Mouse (Mus musculus): ENCODE measurements around the gene Zfp2. TPM values are rescaled to one million over a fixed set of nuclear protein-coding genes. Genes with fewer than 3 reads are reported as not detected.

Zfp2 gene
- polyA plus RNA-seq (2015; fragmentation: Nextera tagmentation; extraction: Ambion mirVana), result 3.3 and 3.7 TPM in 2 replicates

- no peaks in the 10 kb centered on the region for H3K36me3 ChIP-seq (ENCODE audit: insufficient read depth, low read length)
- H3K4me3 ChIP-seq (ENCODE audit: low read depth, low read length), result peak within 1 kb of the TSS; percentile 74
- H3K9me3 ChIP-seq (ENCODE audit: low read length), result no peaks in the 10 kb centered on the region
- ATAC-seq (peak; percentile 99), DNase-seq (ENCODE audit: low spot score) (peak; percentile 96)
- H3K27ac ChIP-seq (ENCODE audit: low read length), result peak within 1 kb of the TSS; percentile 17; the same call in 1 of the 2 replicates
- H3K9ac ChIP-seq (replicated peaks; ENCODE audit: low read depth), result peak within 1 kb of the TSS; percentile 56
- WGBS, result under 1% methylated on average over 46 of the region's 47 CpGs
- peak within 1 kb of the TSS; percentile 87 for H3K4me2 ChIP-seq (replicated peaks; ENCODE audit: low read depth, low read length)
- no peaks in the 10 kb centered on the region for H3K4me1 ChIP-seq (ENCODE audit: insufficient read depth, low read depth, low read length)
- peak; percentile 75 for TF ChIP-seq CTCF (IDR thresholded peaks at IDR 0.05)
- TF ChIP-seq EP300 (IDR thresholded peaks at IDR 0.05), result no peak
- no peaks in the 10 kb centered on the region for H3K27me3 ChIP-seq (replicated peaks; ENCODE audit: insufficient read depth, low read length)
Observed at GRCm38 (mm10) chr11:50915671-50916320, at the start of gene Zfp2. Gene Zfp2 (minus strand): TSS chr11:50916165.

GRCm38 (mm10) chr11:50964886-50965285, 48.9 kb upstream of the Zfp2 start:
- Histone ChIP-seq H3K36me3 (ENCODE audit: insufficient read depth, low read length) (no peaks in the 10 kb centered on the region), H3K9me3 (ENCODE audit: low read length) (no peaks in the 10 kb centered on the region), H3K4me3 (ENCODE audit: low read depth, low read length) (no peak overlapping the region), H3K9ac (replicated peaks; ENCODE audit: low read depth) (no peak overlapping the region), H3K27ac (ENCODE audit: low read length) (no peak overlapping the region), H3K4me1 (ENCODE audit: insufficient read depth, low read depth, low read length) (no peaks in the 10 kb centered on the region), H3K27me3 (replicated peaks; ENCODE audit: insufficient read depth, low read length) (no peaks in the 10 kb centered on the region), H3K4me2 (replicated peaks; ENCODE audit: low read depth, low read length) (no peak overlapping the region)
- ATAC-seq, result no peak
- DNase-seq (ENCODE audit: low spot score), result peak; percentile 6
- WGBS, result 66% methylated on average over 2 of the region's 2 CpGs
- TF ChIP-seq CTCF (IDR thresholded peaks at IDR 0.05), result no peak
- peak; percentile 82 for TF ChIP-seq EP300 (IDR thresholded peaks at IDR 0.05)

GRCm38 (mm10) chr11:50953665-50954064, 37.7 kb upstream of the Zfp2 start, which contains the start of gene Prop1:
Gene Prop1 (minus strand): TSS chr11:50953765.
- no peaks in the 10 kb centered on the region for H3K9me3 ChIP-seq (ENCODE audit: low read length)
- H3K27ac ChIP-seq (ENCODE audit: low read length), result no peak within 1 kb of the TSS
- WGBS, result 50% methylated on average over 6 of the region's 6 CpGs
- no peaks in the 10 kb centered on the region for H3K4me1 ChIP-seq (ENCODE audit: insufficient read depth, low read depth, low read length)
- TF ChIP-seq EP300 (IDR thresholded peaks at IDR 0.05) (no peak), CTCF (IDR thresholded peaks at IDR 0.05) (no peak)
- H3K4me3 ChIP-seq (ENCODE audit: low read depth, low read length), result no peak within 1 kb of the TSS
- no peaks in the 10 kb centered on the region for H3K27me3 ChIP-seq (replicated peaks; ENCODE audit: insufficient read depth, low read length)
- ATAC-seq, result no peak
- H3K9ac ChIP-seq (replicated peaks; ENCODE audit: low read depth), result no peak within 1 kb of the TSS
- peak within 1 kb of the TSS; percentile 17; the same call in 1 of the 2 replicates for H3K4me2 ChIP-seq (replicated peaks; ENCODE audit: low read depth, low read length)
- DNase-seq (ENCODE audit: low spot score), result no peak
- no peaks in the 10 kb centered on the region for H3K36me3 ChIP-seq (ENCODE audit: insufficient read depth, low read length)

DNA sequence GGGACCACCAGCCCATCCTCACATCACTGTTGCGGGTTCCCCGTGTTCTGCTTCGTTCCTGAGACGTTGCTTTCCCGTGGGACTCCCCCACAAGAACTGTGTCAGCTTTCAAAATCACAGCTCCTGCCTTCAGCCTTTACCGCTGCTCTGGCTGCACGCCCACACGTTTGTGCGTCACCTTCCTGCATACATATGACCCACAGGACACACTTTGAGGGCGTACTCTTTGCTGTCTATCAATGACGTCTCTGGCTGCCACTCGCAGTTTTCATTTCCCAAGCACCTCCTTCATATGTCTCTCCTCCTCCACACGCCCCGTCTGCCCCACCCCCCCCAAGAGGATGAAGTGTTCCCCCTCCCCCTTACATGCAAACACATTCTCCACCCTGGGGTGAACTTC, 36.3 kb upstream of the Zfp2 start:
- H3K4me2 ChIP-seq (replicated peaks; ENCODE audit: low read depth, low read length), result peak overlapping the region; percentile 17; the same call in 1 of the 2 replicates
- no peaks in the 10 kb centered on the region for H3K9me3 ChIP-seq (ENCODE audit: low read length)
- WGBS, result 36% methylated on average over 14 of the region's 14 CpGs
- peak; percentile 93 for ATAC-seq
- no peaks in the 10 kb centered on the region for H3K36me3 ChIP-seq (ENCODE audit: insufficient read depth, low read length)
- no peak overlapping the region for H3K27ac ChIP-seq (ENCODE audit: low read length)
- H3K27me3 ChIP-seq (replicated peaks; ENCODE audit: insufficient read depth, low read length), result no peaks in the 10 kb centered on the region
- no peaks in the 10 kb centered on the region for H3K4me1 ChIP-seq (ENCODE audit: insufficient read depth, low read depth, low read length)
- no peak overlapping the region for H3K4me3 ChIP-seq (ENCODE audit: low read depth, low read length)
- DNase-seq (ENCODE audit: low spot score), result peak; percentile 73
- H3K9ac ChIP-seq (replicated peaks; ENCODE audit: low read depth), result no peak overlapping the region
- no peak for TF ChIP-seq CTCF (IDR thresholded peaks at IDR 0.05)
- no peak for TF ChIP-seq EP300 (IDR thresholded peaks at IDR 0.05)

DNA sequence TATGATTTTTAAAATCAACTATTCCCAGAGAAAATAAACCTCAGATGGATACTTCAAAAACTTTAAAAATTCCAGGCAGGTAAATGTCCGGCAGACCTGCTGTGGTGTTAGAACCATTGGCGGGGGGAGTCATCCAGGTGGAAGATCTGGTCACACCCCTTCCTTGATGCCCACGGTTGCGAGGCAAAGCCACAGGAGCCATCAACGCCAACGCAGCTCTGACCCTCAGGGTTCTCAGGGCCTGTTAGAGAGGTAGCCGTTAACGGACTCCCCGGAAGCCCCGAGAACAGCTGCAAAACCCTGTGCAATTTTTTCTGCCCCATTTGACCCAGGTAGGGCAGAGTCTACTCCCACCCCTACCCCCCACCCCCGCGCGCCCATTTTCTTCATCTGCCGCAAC, 27.5 kb upstream of the Zfp2 start, which contains the start of gene 4933414I15Rik:
4933414I15Rik (minus strand) TSS at position 260 of the 400 bp plus-strand sequence.
- Histone ChIP-seq H3K9ac (replicated peaks; ENCODE audit: low read depth) (no peak within 1 kb of the TSS), H3K27ac (ENCODE audit: low read length) (no peak within 1 kb of the TSS), H3K27me3 (replicated peaks; ENCODE audit: insufficient read depth, low read length) (no peaks in the 10 kb centered on the region), H3K36me3 (ENCODE audit: insufficient read depth, low read length) (no peaks in the 10 kb centered on the region), H3K4me2 (replicated peaks; ENCODE audit: low read depth, low read length) (no peak within 1 kb of the TSS), H3K4me3 (ENCODE audit: low read depth, low read length) (no peak within 1 kb of the TSS), H3K9me3 (ENCODE audit: low read length) (no peaks in the 10 kb centered on the region), H3K4me1 (ENCODE audit: insufficient read depth, low read depth, low read length) (no peaks in the 10 kb centered on the region)
- ATAC-seq, result no peak
- DNase-seq (ENCODE audit: low spot score), result no peak
- TF ChIP-seq CTCF (IDR thresholded peaks at IDR 0.05) (no peak), EP300 (IDR thresholded peaks at IDR 0.05) (no peak)
- WGBS, result 66% methylated on average over 14 of the region's 14 CpGs

DNA sequence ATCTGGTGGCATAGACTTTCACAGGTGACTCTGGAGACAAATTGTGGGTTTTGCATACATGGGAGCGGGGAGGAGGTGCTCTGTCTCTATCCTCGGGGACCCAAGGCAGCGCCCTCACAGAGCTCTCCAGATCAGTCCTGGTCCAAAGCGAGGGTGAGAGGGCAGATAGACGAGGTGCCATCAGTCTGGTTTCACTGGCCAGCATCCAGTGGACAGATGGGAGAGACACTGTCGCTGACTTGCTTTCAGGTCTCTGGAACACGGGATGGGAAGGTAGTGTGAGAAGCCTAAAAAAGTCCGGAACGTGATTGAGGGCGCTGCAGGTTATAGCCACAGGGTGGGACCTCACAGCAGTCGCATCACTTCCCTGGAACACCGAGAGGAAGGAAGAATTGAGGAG, 26.4 kb upstream of the Zfp2 start:
- Histone ChIP-seq H3K9ac (replicated peaks; ENCODE audit: low read depth) (no peak overlapping the region), H3K4me3 (ENCODE audit: low read depth, low read length) (no peak overlapping the region), H3K27me3 (replicated peaks; ENCODE audit: insufficient read depth, low read length) (no peaks in the 10 kb centered on the region), H3K4me1 (ENCODE audit: insufficient read depth, low read depth, low read length) (no peaks in the 10 kb centered on the region), H3K27ac (ENCODE audit: low read length) (no peak overlapping the region), H3K4me2 (replicated peaks; ENCODE audit: low read depth, low read length) (no peak overlapping the region), H3K9me3 (ENCODE audit: low read length) (no peaks in the 10 kb centered on the region), H3K36me3 (ENCODE audit: insufficient read depth, low read length) (no peaks in the 10 kb centered on the region)
- DNase-seq (ENCODE audit: low spot score) (no peak), ATAC-seq (no peak)
- TF ChIP-seq EP300 (IDR thresholded peaks at IDR 0.05), result no peak
- TF ChIP-seq CTCF (IDR thresholded peaks at IDR 0.05), result no peak
- 65% methylated on average over 12 of the region's 12 CpGs for WGBS
